Mouse (Mus musculus) common myeloid progenitor, adult 5-6 weeks (primary cell): ENCODE results near the gene Arl8b. TPM values are rescaled to one million over a fixed set of nuclear protein-coding genes. Genes with fewer than 3 reads are reported as not detected.
"Not testable (repeated sequence)": the region's sequence is repeated elsewhere in the genome, so short reads cannot be mapped to it uniquely, and the experiment has no call there.

Experiments
- ATAC-seq: replicated peaks from 2 replicates; pipeline ENCODE4 v1.8.0; 2016; ENCODE audit warnings: low read depth, mild to moderate bottlenecking, moderate TSS enrichment, inconsistent platforms; ENCODE audit not compliant: poor library complexity, severe bottlenecking
- total RNA-seq: library from RNA; stranded (forward); fragments of 200-1000, 187-1606 nt; gene quantifications from 2 replicates; pipeline ENCODE4 v1.2.3, GENCODE M21; 2017

The Arl8b gene
- total RNA-seq, 1 experiment from 2014 or later: 59.3 TPM

- ATAC-seq: no peak
These were observed 49.3 kb downstream of the Arl8b start for GRCm38 (mm10) chr6:108832170-108832569.

- ATAC-seq: no peak
These were observed 50.1 kb downstream of the Arl8b start for GRCm38 (mm10) chr6:108832989-108833388.

GRCm38 (mm10) chr6:108833963-108834697 is 51.2 kb downstream of the Arl8b start:
- no peak for ATAC-seq

- peak; percentile 85 for ATAC-seq
These were observed 53.1 kb downstream of the Arl8b start for GRCm38 (mm10) chr6:108835765-108836691.

- ATAC-seq: no peak
These were observed 54.2 kb downstream of the Arl8b start for GRCm38 (mm10) chr6:108837081-108837480.

GRCm38 (mm10) chr6:108837958-108838357 is 55.1 kb downstream of the Arl8b start:
- ATAC-seq: no peak

GRCm38 (mm10) chr6:108839432-108839831 is 56.5 kb downstream of the Arl8b start:
- no peak for ATAC-seq

GRCm38 (mm10) chr6:108840861-108841640 is 58.2 kb downstream of the Arl8b start:
- no peak for ATAC-seq

GRCm38 (mm10) chr6:108843664-108844063 is 60.8 kb downstream of the Arl8b start:
- no peak for ATAC-seq

GRCm38 (mm10) chr6:108844093-108844492 is 61.2 kb downstream of the Arl8b start:
- 0 out of 2 replicates have a peak, but pooled peaks have one; percentile 52 for ATAC-seq

GRCm38 (mm10) chr6:108844771-108845170 is 61.9 kb downstream of the Arl8b start:
- ATAC-seq: no peak

- ATAC-seq: no peak
These were observed 69.3 kb downstream of the Arl8b start for GRCm38 (mm10) chr6:108852088-108852670.

- ATAC-seq: no peak
These were observed 70.1 kb downstream of the Arl8b start for GRCm38 (mm10) chr6:108852986-108853385.

- ATAC-seq: no peak
These were observed 75.7 kb downstream of the Arl8b start for GRCm38 (mm10) chr6:108858583-108858982.

GRCm38 (mm10) chr6:108861226-108861625 is 78.3 kb downstream of the Arl8b start:
- no peak for ATAC-seq

- ATAC-seq: peak; percentile 62
These were observed 79.6 kb downstream of the Arl8b start for GRCm38 (mm10) chr6:108862548-108862947.

- ATAC-seq: no peak
These were observed 83.4 kb downstream of the Arl8b start for GRCm38 (mm10) chr6:108866317-108866716.

- ATAC-seq: not testable (repeated sequence)
These were observed 86.1 kb downstream of the Arl8b start for GRCm38 (mm10) chr6:108869031-108869430.

GRCm38 (mm10) chr6:108870421-108870820 is 87.5 kb downstream of the Arl8b start:
- ATAC-seq: no peak

- no peak for ATAC-seq
These were observed 88.4 kb downstream of the Arl8b start for GRCm38 (mm10) chr6:108871251-108871650.
